Mouse (Mus musculus): ENCODE measurements around the gene Smyd3.

DNA sequence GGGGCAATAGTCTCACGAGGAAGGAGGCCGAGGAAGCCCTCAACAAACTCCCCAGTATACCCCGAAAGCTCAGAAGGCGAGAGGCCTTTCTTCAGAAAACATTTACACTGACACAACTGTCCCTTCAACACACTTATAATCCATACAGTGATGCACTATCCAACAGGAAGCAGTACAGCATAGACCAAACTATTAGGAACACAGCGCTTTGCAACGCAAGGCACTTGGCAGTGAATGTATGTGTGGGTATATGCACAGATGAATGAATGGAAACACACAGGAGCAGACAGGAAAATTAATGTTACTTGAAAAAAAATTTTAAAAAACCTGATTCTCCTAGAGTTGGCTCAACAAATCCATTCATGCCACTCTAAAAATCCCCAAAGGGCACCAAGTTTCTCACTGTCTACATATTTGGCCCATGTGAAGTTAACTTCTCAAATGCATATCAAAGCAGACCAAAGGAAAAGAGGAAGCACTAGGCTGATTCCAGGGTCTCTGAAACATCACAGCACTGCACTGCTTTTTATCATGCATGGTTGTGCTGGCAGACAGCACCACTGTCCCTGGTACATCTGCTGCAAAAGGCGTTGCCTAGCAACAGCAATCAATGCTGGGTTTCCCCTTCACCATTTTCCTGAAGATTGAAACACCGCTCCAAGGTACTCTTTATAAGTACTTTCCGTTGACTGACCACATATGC, 191.4 kb downstream of the Smyd3 start:
- TF ChIP-seq CTCF (IDR thresholded peaks at IDR 0.05; ENCODE audit: low read depth) (no peak), EP300 (optimal IDR thresholded peaks at IDR 0.05) (no peak)

Data from stomach, postnatal 0 days (tissue).